Mouse (Mus musculus) limb, embryonic 11.5 days (tissue): ENCODE results near the gene Eya3. TPM values are rescaled to one million over a fixed set of nuclear protein-coding genes. Genes with fewer than 3 reads are reported as not detected.
"Not testable (repeated sequence)": the region's sequence is repeated elsewhere in the genome, so short reads cannot be mapped to it uniquely, and the experiment has no call there.

ENCODE experiments used
- ATAC-seq: fragments of 200-750 bp; cut with Nextera tagmentation; 2 replicates; pipeline ENCODE4 v1.8.0; 2017; ENCODE audit warnings: low read depth; ENCODE audit not compliant: insufficient number of reproducible peaks, low FRiP score, low TSS enrichment
- DNase-seq: peaks from one replicate; pipeline ENCODE4 v3.0.0-alpha.2; 2015; ENCODE audit warnings: low spot score
- H3K27ac ChIP-seq: fragments of 300-500 bp; sonication (generic); replicated peaks from 2 replicates; pipeline ENCODE4 v1.5.1; 2014; ENCODE audit warnings: low read depth, mild to moderate bottlenecking, low read length
- H3K27me3 ChIP-seq: fragments of 300-500 bp; sonication (generic); 2 replicates; pipeline ENCODE4 v1.6.1; 2014; ENCODE audit warnings: mild to moderate bottlenecking, low read length, mixed read lengths; ENCODE audit not compliant: control insufficient read depth, insufficient read depth
- H3K36me3 ChIP-seq: fragments of 300-500 bp; sonication (generic); 2 replicates; pipeline ENCODE4 v1.6.1; 2014; ENCODE audit warnings: mild to moderate bottlenecking, low read length, moderate library complexity, mixed read lengths; ENCODE audit not compliant: control insufficient read depth, insufficient read depth
- H3K4me1 ChIP-seq: fragments of 300-500 bp; sonication (generic); 2 replicates; pipeline ENCODE4 v1.6.1; 2014; ENCODE audit warnings: low read length, mixed read lengths; ENCODE audit not compliant: control insufficient read depth, insufficient read depth
- H3K4me2 ChIP-seq: fragments of 300-500 bp; sonication (generic); 2 replicates; pipeline ENCODE4 v1.6.1; 2014; ENCODE audit warnings: low read depth, mild to moderate bottlenecking, moderate library complexity; ENCODE audit not compliant: severe bottlenecking
- H3K4me3 ChIP-seq: fragments of 300-500 bp; sonication (generic); 2 replicates; pipeline ENCODE4 v1.5.1; 2014; ENCODE audit warnings: low read depth, low read length
- H3K9ac ChIP-seq: fragments of 300-500 bp; sonication (generic); 2 replicates; pipeline ENCODE4 v1.6.1; 2014; ENCODE audit warnings: mild to moderate bottlenecking, low read length
- H3K9me3 ChIP-seq: fragments of 300-500 bp; sonication (generic); 2 replicates; pipeline ENCODE4 v1.6.1; 2016; ENCODE audit warnings: low read length; ENCODE audit not compliant: control insufficient read depth
- WGBS: fragments of 180-500 bp; shearing (Covaris S2); extraction: QIAGEN DNeasy Blood & Tissue Kit; methylation state at CpG from one replicate; pipeline ENCODE4 v1.1.7; 2014; 5-methylcytosine and 5-hydroxymethylcytosine counted together
- polyA plus RNA-seq: library from polyadenylated mRNA; unstranded; fragments of >200 nt; fragmentation: Nextera tagmentation; extraction: Ambion mirVana; gene quantifications from 2 replicates; pipeline ENCODE4 v1.2.1, GENCODE M21; 2014

Gene Eya3
- polyA plus RNA-seq, 1 experiment from 2014 or later = 40.1 TPM

- H3K27me3 ChIP-seq = 0 out of 2 replicates have a peak, but pooled peaks cover 2% of the 10 kb centered on the region
- no peak overlapping the region for H3K9ac ChIP-seq
- no peaks in the 10 kb centered on the region for H3K9me3 ChIP-seq
- no peak for DNase-seq
- H3K4me2 ChIP-seq = no peak overlapping the region
- no peak overlapping the region for H3K4me3 ChIP-seq
- 81% methylated on average over 6 of the region's 6 CpGs for WGBS
- no peak overlapping the region for H3K27ac ChIP-seq
- no peaks in the 10 kb centered on the region for H3K4me1 ChIP-seq
- H3K36me3 ChIP-seq = no peaks in the 10 kb centered on the region
- no peak for ATAC-seq
These were observed 114.2 kb downstream of the Eya3 start for GRCm38 (mm10) chr4:132752992-132753391.

GRCm38 (mm10) chr4:132756974-132757373 is 118.2 kb downstream of the Eya3 start, which contains the start of gene Smpdl3b:
Gene Smpdl3b (minus strand): TSS chr4:132757252.
- 1% methylated on average over 22 of the region's 22 CpGs for WGBS
- H3K4me2 ChIP-seq = peak within 1 kb of the TSS; percentile 70
- no peaks in the 10 kb centered on the region for H3K36me3 ChIP-seq
- no peaks in the 10 kb centered on the region for H3K4me1 ChIP-seq
- H3K27me3 ChIP-seq = 0 out of 2 replicates have a peak, but pooled peaks cover 2% of the 10 kb centered on the region
- H3K9ac ChIP-seq = peak within 1 kb of the TSS; percentile 35
- DNase-seq = peak; percentile 88
- no peaks in the 10 kb centered on the region for H3K9me3 ChIP-seq
- peak within 1 kb of the TSS; percentile 26 for H3K4me3 ChIP-seq
- peak; percentile 79 for ATAC-seq
- H3K27ac ChIP-seq = no peak within 1 kb of the TSS

- peak overlapping the region; percentile 70; the same call in 1 of the 2 replicates for H3K4me2 ChIP-seq
- WGBS = 84% methylated on average over 7 of the region's 7 CpGs
These were observed 119.0 kb downstream of the Eya3 start for GRCm38 (mm10) chr4:132757633-132758351.

GRCm38 (mm10) chr4:132760296-132760695 is 121.5 kb downstream of the Eya3 start:
- H3K9ac ChIP-seq = no peak overlapping the region
- H3K9me3 ChIP-seq = no peaks in the 10 kb centered on the region
- no peaks in the 10 kb centered on the region for H3K4me1 ChIP-seq
- ATAC-seq (no peak), DNase-seq (no peak)
- H3K4me2 ChIP-seq = no peak overlapping the region
- no peaks in the 10 kb centered on the region for H3K36me3 ChIP-seq
- H3K4me3 ChIP-seq = no peak overlapping the region
- no peak overlapping the region for H3K27ac ChIP-seq
- 78% methylated on average over 3 of the region's 3 CpGs for WGBS
- 0 out of 2 replicates have a peak, but pooled peaks cover 2% of the 10 kb centered on the region for H3K27me3 ChIP-seq

More at GRCm38 (mm10) chr4:132757633-132758351, 119.0 kb downstream of the Eya3 start:
- DNase-seq = no peak
- 0 out of 2 replicates have a peak, but pooled peaks cover 2% of the 10 kb centered on the region for H3K27me3 ChIP-seq
- H3K9me3 ChIP-seq = no peaks in the 10 kb centered on the region
- H3K36me3 ChIP-seq = no peaks in the 10 kb centered on the region
- no peak overlapping the region for H3K9ac ChIP-seq
- no peak overlapping the region for H3K4me3 ChIP-seq
- ATAC-seq = no peak
- H3K27ac ChIP-seq = no peak overlapping the region
- no peaks in the 10 kb centered on the region for H3K4me1 ChIP-seq

- 85% methylated on average over 6 of the region's 6 CpGs for WGBS
- H3K9me3 ChIP-seq = no peaks in the 10 kb centered on the region
- no peak overlapping the region for H3K9ac ChIP-seq
These were observed 123.8 kb downstream of the Eya3 start for GRCm38 (mm10) chr4:132762602-132763001.

GRCm38 (mm10) chr4:132763125-132763524 is 124.3 kb downstream of the Eya3 start:
- not testable (repeated sequence) for DNase-seq, ATAC-seq, H3K4me2 ChIP-seq, H3K27ac ChIP-seq, H3K4me3 ChIP-seq, H3K9ac ChIP-seq, H3K9me3 ChIP-seq, H3K36me3 ChIP-seq, H3K27me3 ChIP-seq, H3K4me1 ChIP-seq
- 87% methylated on average over 3 of the region's 3 CpGs for WGBS

More at GRCm38 (mm10) chr4:132762602-132763001, 123.8 kb downstream of the Eya3 start:
- Histone ChIP-seq H3K27me3 (0 out of 2 replicates have a peak, but pooled peaks cover under 1% of the 10 kb centered on the region), H3K27ac (no peak overlapping the region), H3K36me3 (no peaks in the 10 kb centered on the region), H3K4me2 (no peak overlapping the region), H3K4me1 (no peaks in the 10 kb centered on the region), H3K4me3 (no peak overlapping the region)
- DNase-seq (no peak), ATAC-seq (no peak)

GRCm38 (mm10) chr4:132767914-132768876 is 129.4 kb downstream of the Eya3 start, which contains the start of gene Rpa2:
Gene Rpa2 (plus strand): TSS chr4:132768332.
- peak within 1 kb of the TSS; percentile 90 for H3K4me3 ChIP-seq
- under 1% methylated on average over 66 of the region's 71 CpGs for WGBS
- peak within 1 kb of the TSS; percentile 68; the same call in 1 of the 2 replicates for H3K27ac ChIP-seq
- H3K4me1 ChIP-seq = no peaks in the 10 kb centered on the region
- ATAC-seq (peak; percentile 91), DNase-seq (peak; percentile 99)
- peaks cover 7% of the 10 kb centered on the region; the same call in 1 of the 2 replicates for H3K36me3 ChIP-seq
- no peaks in the 10 kb centered on the region for H3K27me3 ChIP-seq
- no peaks in the 10 kb centered on the region for H3K9me3 ChIP-seq
- H3K9ac ChIP-seq = peak within 1 kb of the TSS; percentile 83
- H3K4me2 ChIP-seq = peak within 1 kb of the TSS; percentile 57

GRCm38 (mm10) chr4:132771776-132772175 is 133.0 kb downstream of the Eya3 start:
- H3K9ac ChIP-seq = no peak overlapping the region
- 94% methylated on average over 9 of the region's 9 CpGs for WGBS
- no peak overlapping the region for H3K4me3 ChIP-seq

More at GRCm38 (mm10) chr4:132771776-132772175, 133.0 kb downstream of the Eya3 start:
- H3K27ac ChIP-seq = no peak overlapping the region
- H3K27me3 ChIP-seq = no peaks in the 10 kb centered on the region
- H3K4me1 ChIP-seq = no peaks in the 10 kb centered on the region
- DNase-seq = no peak
- H3K36me3 ChIP-seq = peaks cover 36% of the 10 kb centered on the region
- ATAC-seq = no peak
- H3K9me3 ChIP-seq = no peaks in the 10 kb centered on the region
- no peak overlapping the region for H3K4me2 ChIP-seq
